Mouse (Mus musculus) bone marrow macrophage, adult 2 months (primary cell): ENCODE results near the gene Zdhhc9. TPM values are rescaled to one million over a fixed set of nuclear protein-coding genes. Genes with fewer than 3 reads are reported as not detected.

Experiments used
- H3K27ac ChIP-seq: 2 replicates; pipeline ENCODE4 v1.5.1; 2012; ENCODE audit warnings: low read depth, low read length; ENCODE audit not compliant: insufficient read depth
- H3K4me1 ChIP-seq: 2 replicates; pipeline ENCODE4 v1.6.1; 2012; ENCODE audit warnings: low read length; ENCODE audit not compliant: control insufficient read depth, insufficient read depth
- H3K4me3 ChIP-seq: 2 replicates; pipeline ENCODE4 v1.5.1; 2012; ENCODE audit warnings: mild to moderate bottlenecking, low read length, moderate library complexity; ENCODE audit not compliant: insufficient read depth
- CTCF ChIP-seq: IDR thresholded peaks from 2 replicates; pipeline ENCODE4 v1.5.1; 2012; ENCODE audit warnings: low read depth, mild to moderate bottlenecking, low read length, moderate library complexity
- POLR2A ChIP-seq: IDR thresholded peaks from 2 replicates; pipeline ENCODE4 v1.6.1; 2012; ENCODE audit warnings: mild to moderate bottlenecking, low read depth, low read length, borderline replicate concordance
- polyA plus RNA-seq: library from polyadenylated mRNA; stranded (reverse); fragments of >200 nt; gene quantifications from 2 replicates; pipeline ENCODE4 v1.2.4, GENCODE M21; 2012; ENCODE audit not compliant: missing spikeins, insufficient read depth, insufficient read length

Zdhhc9 gene
- polyA plus RNA-seq, 1 experiment = 77.1 TPM

DNA sequence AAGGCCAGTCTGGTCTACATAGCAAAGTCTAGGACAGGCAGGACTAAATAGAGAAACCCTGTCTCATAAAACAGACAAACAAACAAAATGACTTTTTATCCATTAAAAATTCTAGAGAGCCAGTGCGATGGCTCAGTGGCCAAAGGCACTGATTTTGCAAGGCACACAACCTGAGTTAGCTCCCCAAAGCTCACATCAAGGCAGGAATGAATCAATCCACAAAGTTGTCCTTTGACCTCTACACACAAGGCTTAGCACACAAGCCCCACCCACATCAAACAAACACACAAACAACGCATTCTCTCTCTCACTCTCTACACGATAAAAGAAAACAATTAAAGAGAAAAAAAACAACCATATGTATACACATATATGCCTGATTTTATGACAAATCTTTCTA, 24.0 kb downstream of the Zdhhc9 start:
- H3K27ac ChIP-seq = no peak overlapping the region
- H3K4me1 ChIP-seq = peaks cover 2% of the 10 kb centered on the region; the same call in 1 of the 2 replicates
- no peak overlapping the region for H3K4me3 ChIP-seq
- TF ChIP-seq POLR2A (no peak), CTCF (no peak)

- H3K4me3 ChIP-seq = no peak overlapping the region
- TF ChIP-seq CTCF (no peak), POLR2A (no peak)
Observed at GRCm38 (mm10) chrX:48181844-48182243, 26.8 kb downstream of the Zdhhc9 start.

GRCm38 (mm10) chrX:48170368-48170767, 38.3 kb downstream of the Zdhhc9 start:
- TF ChIP-seq POLR2A (no peak), CTCF (no peak)
- Histone ChIP-seq H3K4me1 (peaks cover 16% of the 10 kb centered on the region), H3K27ac (no peak overlapping the region), H3K4me3 (no peak overlapping the region)

More at GRCm38 (mm10) chrX:48181844-48182243, 26.8 kb downstream of the Zdhhc9 start:
- Histone ChIP-seq H3K27ac (no peak overlapping the region), H3K4me1 (peaks cover 2% of the 10 kb centered on the region; the same call in 1 of the 2 replicates)

DNA sequence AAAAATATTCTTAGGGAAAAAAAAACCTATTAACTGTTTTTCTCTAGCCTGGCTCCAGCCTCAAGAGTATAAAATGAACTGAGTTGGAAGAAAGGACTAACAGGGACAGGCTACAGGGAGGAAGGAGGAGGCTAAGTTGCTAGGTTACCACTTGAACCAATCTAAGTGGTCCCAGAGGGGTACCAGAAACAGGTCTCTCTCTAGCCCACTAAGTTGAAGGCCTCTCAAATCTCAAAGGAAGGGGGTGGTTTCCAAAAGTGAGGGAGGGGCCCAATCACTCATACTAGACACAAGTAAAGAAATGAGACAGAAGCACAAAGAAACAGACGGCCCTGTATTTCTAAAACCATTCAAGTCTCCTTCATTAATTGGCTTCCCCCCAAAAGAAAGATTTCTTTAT, 38.8 kb downstream of the Zdhhc9 start:
- TF ChIP-seq POLR2A (no peak), CTCF (no peak)
- no peak overlapping the region for H3K4me3 ChIP-seq
- H3K4me1 ChIP-seq = peaks cover 12% of the 10 kb centered on the region
- H3K27ac ChIP-seq = no peak overlapping the region

- Histone ChIP-seq H3K4me3 (no peak overlapping the region), H3K4me1 (peaks cover 16% of the 10 kb centered on the region), H3K27ac (no peak overlapping the region)
- TF ChIP-seq CTCF (no peak), POLR2A (no peak)
Observed at GRCm38 (mm10) chrX:48158229-48158919, 50.3 kb downstream of the Zdhhc9 start.

- no peak for TF ChIP-seq POLR2A
- no peak for TF ChIP-seq CTCF
Observed at GRCm38 (mm10) chrX:48157396-48157795, 51.3 kb downstream of the Zdhhc9 start.

GRCm38 (mm10) chrX:48155489-48155888, 53.2 kb downstream of the Zdhhc9 start:
- TF ChIP-seq CTCF (no peak), POLR2A (no peak)
- H3K4me1 ChIP-seq = peaks cover 37% of the 10 kb centered on the region

More at GRCm38 (mm10) chrX:48157396-48157795, 51.3 kb downstream of the Zdhhc9 start:
- peaks cover 25% of the 10 kb centered on the region for H3K4me1 ChIP-seq
- H3K27ac ChIP-seq = no peak overlapping the region
- no peak overlapping the region for H3K4me3 ChIP-seq

DNA sequence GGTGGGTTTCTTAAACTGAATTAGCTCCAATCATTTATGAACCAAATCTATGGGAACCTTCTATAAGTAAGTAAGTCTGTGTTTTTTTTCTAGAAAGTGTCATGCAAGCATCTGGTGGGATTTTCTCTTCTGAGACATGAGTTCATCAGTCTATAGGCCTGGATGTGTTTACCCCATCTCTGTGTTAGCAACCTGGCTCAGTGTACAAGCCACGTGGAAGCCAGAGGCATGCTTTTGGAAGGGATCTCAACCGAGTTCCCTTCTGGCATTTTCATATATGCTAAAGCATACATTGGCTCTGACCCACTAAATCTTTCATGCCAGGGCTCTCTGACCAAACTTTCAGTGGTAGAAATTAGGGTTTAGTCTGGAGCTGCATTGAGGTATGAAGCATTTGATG, 54.7 kb downstream of the Zdhhc9 start:
- peaks cover 45% of the 10 kb centered on the region for H3K4me1 ChIP-seq
- TF ChIP-seq CTCF = no peak
- TF ChIP-seq POLR2A = no peak
- no peak overlapping the region for H3K27ac ChIP-seq
- H3K4me3 ChIP-seq = no peak overlapping the region

More at GRCm38 (mm10) chrX:48155489-48155888, 53.2 kb downstream of the Zdhhc9 start:
- H3K27ac ChIP-seq = no peak overlapping the region
- H3K4me3 ChIP-seq = no peak overlapping the region

DNA sequence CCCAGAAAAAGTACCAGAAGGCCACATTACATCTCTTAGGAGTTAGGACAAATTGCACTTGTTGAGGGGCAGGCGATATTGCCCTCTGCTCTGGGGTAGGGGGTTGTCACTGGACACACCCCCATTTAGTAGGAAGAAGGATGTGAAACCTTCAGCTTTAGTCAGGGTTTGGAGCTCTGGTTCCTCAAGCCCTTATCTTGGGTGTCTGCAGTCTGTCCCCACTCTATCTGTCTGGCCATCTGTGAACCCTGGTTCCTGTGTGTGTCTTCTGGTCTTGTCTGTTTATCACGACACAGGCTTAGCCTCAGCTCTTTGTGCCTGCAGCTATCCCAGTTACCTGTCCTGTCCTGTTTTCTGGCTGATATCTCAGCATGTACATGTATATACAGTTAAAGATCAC, 55.3 kb downstream of the Zdhhc9 start:
- peaks cover 49% of the 10 kb centered on the region for H3K4me1 ChIP-seq

GRCm38 (mm10) chrX:48152106-48152505, 56.6 kb downstream of the Zdhhc9 start:
- Histone ChIP-seq H3K4me1 (peaks cover 52% of the 10 kb centered on the region), H3K4me3 (no peak overlapping the region), H3K27ac (peak overlapping the region; percentile 69)
- TF ChIP-seq POLR2A = no peak
- no peak for TF ChIP-seq CTCF

More for the DNA sequence above, 55.3 kb downstream of the Zdhhc9 start:
- Histone ChIP-seq H3K4me3 (no peak overlapping the region), H3K27ac (peak overlapping the region; percentile 69)
- TF ChIP-seq POLR2A (no peak), CTCF (no peak)
